Mouse (Mus musculus) ES-Bruce4 (cell line): Measurements from ENCODE around the gene Ppp2r5d.

Experiments
- CTCF ChIP-seq: IDR thresholded peaks from one replicate; pipeline ENCODE4 v1.8.1; 2011; ENCODE audit warnings: low read depth, low read length
- POLR2A ChIP-seq: IDR thresholded peaks from one replicate; pipeline ENCODE4 v1.8.1; 2011; ENCODE audit warnings: low read length; ENCODE audit not compliant: insufficient read depth

DNA sequence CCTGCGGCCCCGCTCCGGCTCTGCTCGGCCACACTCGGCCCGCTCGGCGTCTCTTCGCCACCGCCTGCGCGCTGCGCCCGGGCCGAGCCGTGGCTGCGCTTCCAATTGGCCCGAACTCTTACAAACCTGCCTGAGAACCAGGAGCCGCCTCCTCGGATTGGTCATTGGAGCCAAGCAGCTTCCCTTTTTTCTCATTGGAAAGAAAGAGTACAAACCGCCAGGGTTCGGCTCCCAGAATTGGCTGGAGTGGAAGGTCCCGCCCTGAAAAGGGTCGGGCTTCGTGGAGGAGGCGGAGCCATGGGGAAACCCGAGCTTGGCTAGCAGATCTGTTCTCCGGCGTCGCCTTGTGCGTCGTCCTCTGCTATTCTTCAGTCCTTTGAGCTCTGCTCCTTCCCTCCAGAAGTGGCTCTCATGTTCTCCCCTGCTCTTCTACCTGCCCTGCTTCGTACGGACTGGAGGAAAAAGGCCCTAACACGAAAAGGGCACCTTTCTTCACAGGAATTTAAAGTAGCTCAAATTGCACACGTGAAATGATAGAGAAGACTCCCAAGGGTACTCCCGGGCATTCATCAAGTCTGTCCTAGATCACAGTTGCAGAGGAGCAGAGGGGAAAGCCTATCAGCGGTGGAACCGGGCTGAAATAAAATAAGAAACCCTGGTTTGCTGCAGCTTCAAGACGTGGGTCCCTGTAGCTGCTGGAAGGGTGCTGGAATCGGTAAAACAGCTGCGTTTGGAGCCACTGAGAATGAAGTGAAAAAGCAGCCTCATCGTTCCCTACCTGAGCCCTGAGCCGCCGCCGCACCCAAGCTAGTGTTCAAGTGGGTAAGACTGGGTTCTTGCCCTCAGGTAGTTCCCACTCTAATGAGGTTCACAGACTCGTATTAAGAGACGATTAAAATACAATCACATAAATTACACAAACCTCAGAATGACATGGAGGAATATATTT is at the start of gene Ppp2r5d:
- TF ChIP-seq CTCF (no peak), POLR2A (peak; percentile 98)
